Mouse (Mus musculus): ENCODE results near the gene Col9a1.

The Col9a1 gene

DNA sequence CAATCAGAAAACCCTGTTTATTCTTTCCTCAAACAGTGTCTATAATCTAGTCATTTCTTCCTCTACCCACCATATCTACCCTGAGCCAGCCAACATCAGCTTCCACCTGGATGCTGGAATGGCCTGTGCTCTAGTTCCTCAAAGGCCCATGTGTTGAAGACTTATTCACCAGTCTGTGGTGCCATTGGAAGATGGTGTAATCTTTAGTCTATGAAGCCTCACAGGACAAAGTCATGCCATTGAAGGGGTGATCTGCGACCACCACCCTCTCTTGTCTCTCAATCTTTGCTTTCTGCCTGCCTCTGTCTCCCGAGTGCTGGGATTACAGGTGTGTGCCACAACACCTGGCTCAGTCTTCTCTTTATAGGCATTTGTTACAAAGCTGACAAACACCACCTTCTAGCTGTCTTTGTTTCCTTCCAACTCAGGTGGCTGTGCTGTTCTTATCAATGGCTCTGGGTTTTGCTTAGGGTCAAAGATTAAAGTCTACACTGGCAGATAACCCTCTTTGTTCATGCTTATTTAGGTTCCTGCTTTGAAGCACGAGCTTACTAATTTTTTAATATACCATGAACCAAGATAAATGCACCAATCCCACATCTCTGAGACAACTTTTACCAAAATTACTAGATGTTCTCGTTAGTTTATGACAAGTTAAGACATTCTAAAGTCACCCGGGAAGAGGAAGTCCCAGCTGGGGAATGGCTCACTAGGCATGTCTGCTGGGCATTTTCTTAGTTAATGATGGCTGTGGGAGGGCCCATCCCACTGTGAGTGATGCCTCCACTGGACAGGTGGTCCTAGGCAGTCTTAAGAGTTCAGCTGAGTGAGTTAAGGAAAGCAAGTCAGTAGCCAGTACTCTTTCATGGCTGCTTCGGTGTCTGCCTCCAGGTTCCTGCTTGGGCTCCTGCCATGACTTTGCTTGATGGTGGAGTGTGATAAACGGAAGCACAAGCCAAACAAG lies 117.9 kb downstream of the Col9a1 start:
- DNase-seq (ENCODE audit: low spot score in 2 of 2) = no peak

DNA sequence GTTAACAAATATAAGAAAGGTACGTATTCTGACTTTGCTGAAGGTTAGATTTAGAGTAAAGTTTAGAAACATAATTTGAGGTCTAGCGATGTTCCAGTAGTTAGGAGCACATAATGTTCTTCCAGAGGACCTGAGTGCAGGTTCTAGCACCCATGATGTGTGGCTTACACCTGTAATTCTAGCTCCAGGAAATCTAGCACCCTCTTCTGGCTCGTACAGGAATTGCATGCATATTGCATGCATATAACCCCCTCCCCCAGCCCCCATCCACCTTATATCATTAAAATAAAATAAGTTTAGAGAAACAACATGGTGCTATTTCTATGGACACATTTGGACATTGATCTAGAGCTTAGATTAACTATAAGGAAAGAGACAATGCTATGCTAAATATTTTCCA lies 123.3 kb downstream of the Col9a1 start:
- DNase-seq (ENCODE audit: low spot score in 2 of 2) = no peak
